Mouse (Mus musculus) stomach, embryonic 16.5 days (tissue): Measurements from ENCODE around the gene Tmem174. TPM values are rescaled to one million over a fixed set of nuclear protein-coding genes. Genes with fewer than 3 reads are reported as not detected.

Source experiments
- ATAC-seq: fragments of 200-750 bp; cut with Nextera tagmentation; 2 replicates; pipeline ENCODE4 v1.8.0; 2017; ENCODE audit warnings: moderate number of reproducible peaks, moderate TSS enrichment; ENCODE audit not compliant: insufficient read depth, low FRiP score
- H3K27ac ChIP-seq: fragments of 300-500 bp; sonication (generic); 2 replicates; pipeline ENCODE4 v1.5.1; 2014; ENCODE audit warnings: low read length
- H3K27me3 ChIP-seq: fragments of 300-500 bp; sonication (generic); 2 replicates; pipeline ENCODE4 v1.6.1; 2014; ENCODE audit warnings: low read length, control low read depth, mixed read lengths; ENCODE audit not compliant: control insufficient read depth, insufficient read depth
- H3K36me3 ChIP-seq: fragments of 300-500 bp; sonication (generic); 2 replicates; pipeline ENCODE4 v1.6.1; 2014; ENCODE audit warnings: low read length; ENCODE audit not compliant: control insufficient read depth, insufficient read depth
- H3K4me1 ChIP-seq: fragments of 300-500 bp; sonication (generic); 2 replicates; pipeline ENCODE4 v1.6.1; 2014; ENCODE audit warnings: low read length, control low read depth, mixed read lengths; ENCODE audit not compliant: control insufficient read depth, insufficient read depth
- H3K4me2 ChIP-seq: fragments of 300-500 bp; sonication (generic); 2 replicates; pipeline ENCODE4 v1.6.1; 2014; ENCODE audit warnings: low read depth, low read length, mixed read lengths
- H3K4me3 ChIP-seq: fragments of 300-500 bp; sonication (generic); replicated peaks from 2 replicates; pipeline ENCODE4 v1.5.1; 2014; ENCODE audit warnings: mild to moderate bottlenecking, low read length
- H3K9ac ChIP-seq: fragments of 300-500 bp; sonication (generic); 2 replicates; pipeline ENCODE4 v1.6.1; 2014; ENCODE audit warnings: low read length
- H3K9me3 ChIP-seq: fragments of 300-500 bp; sonication (generic); replicated peaks from 2 replicates; pipeline ENCODE4 v1.6.1; 2016; ENCODE audit warnings: low read length, control low read depth; ENCODE audit not compliant: control insufficient read depth
- WGBS: fragments of 180-500 bp; shearing (Covaris S2); extraction: QIAGEN DNeasy Blood & Tissue Kit; methylation state at CpG from one replicate; pipeline ENCODE4 v1.1.7; 2014; 5-methylcytosine and 5-hydroxymethylcytosine counted together
- polyA plus RNA-seq: library from polyadenylated mRNA; unstranded; fragments of >200 nt; fragmentation: Nextera tagmentation; extraction: Ambion mirVana; gene quantifications from 2 replicates; pipeline ENCODE4 v1.2.1, GENCODE M21; 2015

Gene Tmem174
- not detected in 2 replicates for polyA plus RNA-seq

- Histone ChIP-seq H3K9me3 (peaks cover 6% of the 10 kb centered on the region), H3K9ac (no peak within 1 kb of the TSS), H3K27me3 (no peaks in the 10 kb centered on the region), H3K4me1 (no peaks in the 10 kb centered on the region), H3K36me3 (no peaks in the 10 kb centered on the region), H3K27ac (peak within 1 kb of the TSS; percentile 56), H3K4me2 (no peak within 1 kb of the TSS), H3K4me3 (no peak within 1 kb of the TSS)
- ATAC-seq, result no peak
- WGBS, result 84% methylated on average over 12 of the region's 12 CpGs
These were observed at the start of gene Tmem174 for GRCm38 (mm10) chr13:98637145-98637544. Gene Tmem174, minus strand, starts transcription at chr13:98637410.

DNA sequence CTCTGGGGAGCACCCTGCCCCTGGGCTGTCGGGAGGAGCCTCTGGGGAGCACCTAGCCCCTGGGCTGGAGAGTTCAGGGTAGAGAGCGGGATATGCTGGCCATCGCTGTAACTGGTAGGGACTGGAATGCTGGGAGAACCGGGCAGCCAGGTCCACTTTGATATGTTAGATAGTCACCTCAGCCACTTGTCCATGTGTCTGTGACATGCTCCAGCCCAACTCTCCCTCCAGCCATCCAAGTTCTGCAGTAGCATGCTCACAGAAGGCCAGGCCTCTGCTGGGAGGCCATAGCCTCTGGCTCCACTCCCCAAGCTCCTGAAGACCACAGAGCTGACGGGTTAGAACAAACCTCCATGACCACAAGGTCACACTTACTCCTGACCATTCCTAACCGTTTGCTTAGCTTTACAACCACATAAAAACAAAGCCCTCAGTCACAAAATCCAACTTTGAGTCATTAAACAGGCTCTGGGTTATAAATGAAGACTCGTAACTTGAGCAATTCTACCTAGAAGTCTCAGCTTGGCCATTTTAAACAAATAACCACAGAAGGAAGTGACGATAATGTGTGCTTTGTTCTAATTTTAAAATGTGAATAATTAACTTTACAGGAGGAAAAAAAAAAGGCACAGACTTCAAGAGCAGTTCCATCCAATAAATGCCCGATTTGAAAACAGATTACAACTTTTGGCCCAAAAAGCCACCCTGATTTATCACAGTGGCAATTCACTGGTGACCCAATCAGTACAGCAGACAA lies 47.1 kb upstream of the Tmem174 start:
- no peak overlapping the region for H3K9ac ChIP-seq

DNA sequence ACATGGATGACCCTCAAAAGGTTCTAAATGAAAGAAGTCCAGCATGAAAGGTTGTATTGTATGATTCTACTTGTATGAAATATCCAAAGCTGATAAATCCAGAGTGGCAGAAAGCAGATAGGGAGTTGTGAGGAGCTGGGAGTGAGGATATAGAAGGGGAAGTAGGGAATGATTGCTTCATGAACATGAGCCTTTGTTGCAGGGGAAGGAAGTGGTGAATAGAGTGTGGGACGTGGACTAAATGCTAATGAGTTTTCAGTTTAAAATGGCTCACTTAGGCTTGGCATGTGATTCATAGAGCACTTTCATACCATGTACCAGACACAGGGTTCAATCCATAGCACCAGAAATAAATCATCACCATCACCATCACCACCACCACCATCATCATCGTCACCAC lies 46.2 kb upstream of the Tmem174 start:
- no peaks in the 10 kb centered on the region for H3K27me3 ChIP-seq
- WGBS, result 85% methylated on average over 2 of the region's 2 CpGs
- ATAC-seq, result no peak
- no peak overlapping the region for H3K4me2 ChIP-seq
- H3K4me1 ChIP-seq, result peaks cover 7% of the 10 kb centered on the region; the same call in 1 of the 2 replicates
- H3K27ac ChIP-seq, result no peak overlapping the region
- H3K9me3 ChIP-seq, result no peaks in the 10 kb centered on the region
- H3K9ac ChIP-seq, result no peak overlapping the region
- no peak overlapping the region for H3K4me3 ChIP-seq
- no peaks in the 10 kb centered on the region for H3K36me3 ChIP-seq

More for the DNA sequence above, 47.1 kb upstream of the Tmem174 start:
- ATAC-seq, result no peak
- WGBS, result 60% methylated on average over 9 of the region's 9 CpGs
- Histone ChIP-seq H3K9me3 (no peaks in the 10 kb centered on the region), H3K27ac (peak overlapping the region; percentile 50), H3K36me3 (no peaks in the 10 kb centered on the region), H3K4me1 (peaks cover 7% of the 10 kb centered on the region; the same call in 1 of the 2 replicates), H3K4me2 (no peak overlapping the region), H3K4me3 (no peak overlapping the region), H3K27me3 (no peaks in the 10 kb centered on the region)

- H3K4me2 ChIP-seq, result no peak overlapping the region
- no peaks in the 10 kb centered on the region for H3K27me3 ChIP-seq
- ATAC-seq, result 0 out of 2 replicates have a peak, but pooled peaks have one; percentile 39
- no peak overlapping the region; the same call in 1 of the 2 replicates for H3K27ac ChIP-seq
- H3K9ac ChIP-seq, result no peak overlapping the region
- H3K4me1 ChIP-seq, result peaks cover 7% of the 10 kb centered on the region; the same call in 1 of the 2 replicates
- no peaks in the 10 kb centered on the region for H3K9me3 ChIP-seq
- 58% methylated on average over 5 of the region's 5 CpGs for WGBS
- no peak overlapping the region for H3K4me3 ChIP-seq
- H3K36me3 ChIP-seq, result no peaks in the 10 kb centered on the region
These were observed 43.4 kb upstream of the Tmem174 start for GRCm38 (mm10) chr13:98680470-98681060.

- ATAC-seq, result no peak
- no peak overlapping the region for H3K27ac ChIP-seq
- 45% methylated on average over 4 of the region's 4 CpGs for WGBS
These were observed 42.4 kb upstream of the Tmem174 start for GRCm38 (mm10) chr13:98679631-98680041.

GRCm38 (mm10) chr13:98679230-98679629 lies 42.0 kb upstream of the Tmem174 start:
- Histone ChIP-seq H3K27ac (no peak overlapping the region), H3K9ac (no peak overlapping the region), H3K4me1 (peaks cover 7% of the 10 kb centered on the region; the same call in 1 of the 2 replicates), H3K27me3 (no peaks in the 10 kb centered on the region), H3K4me3 (no peak overlapping the region), H3K9me3 (no peaks in the 10 kb centered on the region), H3K4me2 (no peak overlapping the region), H3K36me3 (no peaks in the 10 kb centered on the region)
- ATAC-seq, result no peak
- 85% methylated on average over 1 of the region's 1 CpGs for WGBS

More at GRCm38 (mm10) chr13:98679631-98680041, 42.4 kb upstream of the Tmem174 start:
- H3K4me1 ChIP-seq, result peaks cover 7% of the 10 kb centered on the region; the same call in 1 of the 2 replicates
- H3K9me3 ChIP-seq, result no peaks in the 10 kb centered on the region
- H3K9ac ChIP-seq, result no peak overlapping the region
- H3K4me3 ChIP-seq, result no peak overlapping the region
- no peaks in the 10 kb centered on the region for H3K27me3 ChIP-seq
- H3K36me3 ChIP-seq, result no peaks in the 10 kb centered on the region
- H3K4me2 ChIP-seq, result no peak overlapping the region

- 54% methylated on average over 4 of the region's 4 CpGs for WGBS
- H3K9ac ChIP-seq, result no peak overlapping the region
- no peaks in the 10 kb centered on the region for H3K27me3 ChIP-seq
- H3K4me2 ChIP-seq, result no peak overlapping the region
- no peak for ATAC-seq
- no peaks in the 10 kb centered on the region for H3K9me3 ChIP-seq
- no peaks in the 10 kb centered on the region for H3K4me1 ChIP-seq
- H3K36me3 ChIP-seq, result no peaks in the 10 kb centered on the region
- H3K4me3 ChIP-seq, result no peak overlapping the region
- no peak overlapping the region for H3K27ac ChIP-seq
These were observed 36.7 kb upstream of the Tmem174 start for GRCm38 (mm10) chr13:98673922-98674321.

- Histone ChIP-seq H3K9me3 (no peaks in the 10 kb centered on the region), H3K4me2 (no peak overlapping the region), H3K27me3 (no peaks in the 10 kb centered on the region), H3K9ac (no peak overlapping the region), H3K4me3 (no peak overlapping the region), H3K36me3 (no peaks in the 10 kb centered on the region), H3K27ac (no peak overlapping the region), H3K4me1 (no peaks in the 10 kb centered on the region)
- ATAC-seq, result no peak
- 74% methylated on average over 3 of the region's 3 CpGs for WGBS
These were observed 32.1 kb upstream of the Tmem174 start for GRCm38 (mm10) chr13:98669296-98669695.

- ATAC-seq, result no peak
- H3K4me2 ChIP-seq, result no peak overlapping the region
- H3K9ac ChIP-seq, result no peak overlapping the region
- no peaks in the 10 kb centered on the region for H3K27me3 ChIP-seq
- no peaks in the 10 kb centered on the region for H3K4me1 ChIP-seq
- no peak overlapping the region for H3K27ac ChIP-seq
- no peaks in the 10 kb centered on the region for H3K36me3 ChIP-seq
- H3K4me3 ChIP-seq, result no peak overlapping the region
- 63% methylated on average over 3 of the region's 3 CpGs for WGBS
- H3K9me3 ChIP-seq, result no peaks in the 10 kb centered on the region
These were observed 30.1 kb upstream of the Tmem174 start for GRCm38 (mm10) chr13:98667316-98667715.
